Mouse (Mus musculus): ENCODE measurements at regions not wholly inside any gene's neighbourhood (a gene's known extent, or its start where the extent isn't known, plus 50 kb on each side); places are given as distances from the start of the nearest gene placed in this dataset.

GRCm38 (mm10) chr13:30085446-30085845, 50.8 kb upstream of the Mboat1 start:
- DNase-seq (ENCODE audit: low spot score): no peak

- DNase-seq (ENCODE audit: low spot score): peak; percentile 49
Observed at GRCm38 (mm10) chr13:30085005-30085404, 51.3 kb upstream of the Mboat1 start.

- no peak for DNase-seq (ENCODE audit: low spot score)
Observed at GRCm38 (mm10) chr13:30084386-30084785, 51.9 kb upstream of the Mboat1 start.

GRCm38 (mm10) chr13:30083949-30084348, 52.3 kb upstream of the Mboat1 start:
- no peak for DNase-seq (ENCODE audit: low spot score)

GRCm38 (mm10) chr13:30082761-30083160, 53.5 kb upstream of the Mboat1 start:
- DNase-seq (ENCODE audit: low spot score): no peak

GRCm38 (mm10) chr13:30080705-30081474, 55.4 kb upstream of the Mboat1 start:
- DNase-seq (ENCODE audit: low spot score): no peak

GRCm38 (mm10) chr13:30074517-30075064, 61.7 kb upstream of the Mboat1 start:
- no peak for DNase-seq (ENCODE audit: low spot score)

- DNase-seq (ENCODE audit: low spot score): no peak
Observed at GRCm38 (mm10) chr13:30074069-30074468, 62.2 kb upstream of the Mboat1 start.

GRCm38 (mm10) chr13:30069397-30069796, 66.9 kb upstream of the Mboat1 start:
- no peak for DNase-seq (ENCODE audit: low spot score)

- DNase-seq (ENCODE audit: low spot score): no peak
Observed at GRCm38 (mm10) chr13:30067581-30068375, 68.5 kb upstream of the Mboat1 start.

- no peak for DNase-seq (ENCODE audit: low spot score)
Observed at GRCm38 (mm10) chr13:30065520-30065919, 70.8 kb upstream of the Mboat1 start.

- DNase-seq (ENCODE audit: low spot score): no peak
Observed at GRCm38 (mm10) chr13:30063741-30064140, 72.5 kb upstream of the Mboat1 start.

- no peak for DNase-seq (ENCODE audit: low spot score)
Observed at GRCm38 (mm10) chr13:30062285-30062684, 74.0 kb upstream of the Mboat1 start.

- DNase-seq (ENCODE audit: low spot score): no peak
Observed at GRCm38 (mm10) chr13:30055141-30055645, 69.3 kb upstream of the E2f3 start.

- no peak for DNase-seq (ENCODE audit: low spot score)
Observed at GRCm38 (mm10) chr13:30051891-30052550, 66.2 kb upstream of the E2f3 start.

GRCm38 (mm10) chr13:30050745-30051508, 65.1 kb upstream of the E2f3 start:
- DNase-seq (ENCODE audit: low spot score): no peak

GRCm38 (mm10) chr13:30048260-30048859, 62.5 kb upstream of the E2f3 start:
- DNase-seq (ENCODE audit: low spot score): no peak

- DNase-seq (ENCODE audit: low spot score): no peak
Observed at GRCm38 (mm10) chr13:30046504-30047169, 60.8 kb upstream of the E2f3 start.

GRCm38 (mm10) chr13:30046061-30046460, 60.2 kb upstream of the E2f3 start:
- DNase-seq (ENCODE audit: low spot score): no peak

GRCm38 (mm10) chr13:30045225-30045624, 59.4 kb upstream of the E2f3 start:
- no peak for DNase-seq (ENCODE audit: low spot score)

All from urinary bladder, adult 2 months (tissue).